Mouse (Mus musculus) stomach, embryonic 14.5 days (tissue): Measurements from ENCODE around the gene Gm3435. TPM values are rescaled to one million over a fixed set of nuclear protein-coding genes. Genes with fewer than 3 reads are reported as not detected.
"Not testable (repeated sequence)": the region's sequence is repeated elsewhere in the genome, so short reads cannot be mapped to it uniquely, and the experiment has no call there.

Experiments used
- ATAC-seq: fragments of 200-750 bp; cut with Nextera tagmentation; 2 replicates; pipeline ENCODE4 v1.8.0; 2017; ENCODE audit warnings: low read depth, moderate TSS enrichment; ENCODE audit not compliant: insufficient number of reproducible peaks, insufficient read depth, low FRiP score
- H3K27ac ChIP-seq: fragments of 300-500 bp; sonication (generic); 2 replicates; pipeline ENCODE4 v1.5.1; 2014; ENCODE audit warnings: mild to moderate bottlenecking, low read length, moderate library complexity, mixed read lengths
- H3K27me3 ChIP-seq: fragments of 300-500 bp; sonication (generic); 2 replicates; pipeline ENCODE4 v1.6.1; 2014; ENCODE audit warnings: low read length, control low read depth, mixed read lengths; ENCODE audit not compliant: control insufficient read depth, insufficient read depth
- H3K36me3 ChIP-seq: fragments of 300-500 bp; sonication (generic); 2 replicates; pipeline ENCODE4 v1.6.1; 2014; ENCODE audit warnings: mild to moderate bottlenecking, control low read depth, low read length, moderate library complexity, mixed read lengths; ENCODE audit not compliant: control insufficient read depth, insufficient read depth
- H3K4me1 ChIP-seq: fragments of 300-500 bp; sonication (generic); 2 replicates; pipeline ENCODE4 v1.6.1; 2014; ENCODE audit warnings: low read length, control low read depth, mixed read lengths; ENCODE audit not compliant: control insufficient read depth, insufficient read depth
- H3K4me2 ChIP-seq: fragments of 300-500 bp; sonication (generic); replicated peaks from 2 replicates; pipeline ENCODE4 v1.6.1; 2014; ENCODE audit warnings: low read depth, low read length, control low read depth
- H3K4me3 ChIP-seq: fragments of 300-500 bp; sonication (generic); 2 replicates; pipeline ENCODE4 v1.5.1; 2014; ENCODE audit warnings: low read depth, low read length, control low read depth
- H3K9ac ChIP-seq: fragments of 300-500 bp; sonication (generic); replicated peaks from 2 replicates; pipeline ENCODE4 v1.6.1; 2014; ENCODE audit warnings: low read depth, mild to moderate bottlenecking, control low read depth, low read length, moderate library complexity, mixed read lengths
- H3K9me3 ChIP-seq: fragments of 300-500 bp; sonication (generic); 2 replicates; pipeline ENCODE4 v1.6.1; 2016; ENCODE audit warnings: low read depth, low read length, control low read depth; ENCODE audit not compliant: control insufficient read depth
- WGBS: fragments of 180-500 bp; shearing (Covaris S2); extraction: QIAGEN DNeasy Blood & Tissue Kit; methylation state at CpG from one replicate; pipeline ENCODE4 v1.1.7; 2014; 5-methylcytosine and 5-hydroxymethylcytosine counted together
- polyA plus RNA-seq: library from polyadenylated mRNA; unstranded; fragments of >200 nt; fragmentation: Nextera tagmentation; extraction: Ambion mirVana; gene quantifications from 2 replicates; pipeline ENCODE4 v1.2.1, GENCODE M21; 2014

The Gm3435 gene
- 4.2 and 4.7 TPM in 2 replicates for polyA plus RNA-seq

DNA sequence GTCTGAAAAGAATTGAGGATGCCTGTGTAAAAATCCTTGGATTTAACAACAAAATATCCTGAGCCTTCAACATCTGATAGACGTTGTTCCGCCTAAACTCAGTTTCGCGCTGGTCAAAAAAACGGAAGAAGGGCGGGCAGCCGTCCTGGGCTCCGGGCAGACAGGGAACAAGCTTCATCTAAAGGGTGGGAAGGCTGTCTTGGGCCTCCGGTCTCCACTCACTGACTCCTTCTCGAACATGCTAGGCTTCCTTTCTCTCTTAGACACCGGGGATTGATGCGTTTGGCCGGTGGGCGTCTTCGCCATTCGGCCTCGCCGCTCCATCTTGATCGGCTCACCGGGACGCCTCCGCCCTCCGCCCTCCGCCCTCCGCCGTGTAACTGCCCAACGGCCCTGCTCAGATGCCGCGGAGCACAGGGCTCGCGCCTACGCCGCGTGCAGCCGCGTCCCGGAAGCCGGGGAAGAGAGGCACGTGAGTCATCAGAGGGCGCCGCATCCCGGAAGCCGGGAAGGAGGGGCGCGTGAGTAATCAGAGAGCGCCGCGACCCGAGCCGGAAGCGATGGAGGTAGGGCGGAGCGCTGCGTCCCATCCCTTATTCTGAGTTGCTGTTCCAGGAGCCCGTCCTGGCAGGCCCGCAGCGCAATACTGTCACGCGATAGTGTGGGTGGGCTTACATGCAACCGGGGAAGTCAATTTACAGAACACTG is at the start of gene Gm3435:
Gm3435 (plus strand) TSS at position 471 of the 708 bp plus-strand sequence.
- not testable (repeated sequence) for H3K4me1 ChIP-seq, H3K4me3 ChIP-seq, H3K9ac ChIP-seq, H3K9me3 ChIP-seq, H3K36me3 ChIP-seq, H3K27ac ChIP-seq, H3K4me2 ChIP-seq, H3K27me3 ChIP-seq
- peak; percentile 97 for ATAC-seq
- WGBS, result no CpG with 5 or more reads among the region's 60 CpGs

DNA sequence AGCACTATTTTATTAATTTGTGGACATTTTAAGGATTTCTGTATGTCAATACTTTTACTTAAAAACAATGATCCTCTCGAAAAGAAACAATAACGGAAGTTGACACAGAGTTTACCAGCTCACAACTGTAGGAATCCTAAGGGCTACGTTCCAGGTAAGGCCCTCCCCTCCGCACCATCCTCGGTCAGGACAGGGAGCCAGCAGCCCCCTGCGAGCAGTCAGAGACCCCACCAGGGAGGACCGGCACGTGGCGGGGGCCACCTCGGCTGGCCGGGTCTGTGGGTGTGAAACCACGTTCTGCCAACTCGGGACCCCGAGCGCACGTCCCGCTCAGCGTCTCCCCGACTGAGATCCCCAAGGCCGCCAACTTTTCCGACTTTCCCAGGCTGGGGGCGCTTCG is 49.5 kb upstream of the Gm3435 start:
- 0% methylated on average over 18 of the region's 23 CpGs for WGBS
- Histone ChIP-seq H3K4me3 (peak overlapping the region; percentile 57), H3K9me3 (no peaks in the 10 kb centered on the region), H3K27ac (no peak overlapping the region), H3K36me3 (peaks cover 7% of the 10 kb centered on the region; the same call in 1 of the 2 replicates), H3K27me3 (no peaks in the 10 kb centered on the region), H3K4me2 (peak overlapping the region; percentile 86), H3K4me1 (peaks cover 6% of the 10 kb centered on the region; the same call in 1 of the 2 replicates), H3K9ac (peak overlapping the region; percentile 57)
- peak; percentile 11; the same call in 1 of the 2 replicates for ATAC-seq

DNA sequence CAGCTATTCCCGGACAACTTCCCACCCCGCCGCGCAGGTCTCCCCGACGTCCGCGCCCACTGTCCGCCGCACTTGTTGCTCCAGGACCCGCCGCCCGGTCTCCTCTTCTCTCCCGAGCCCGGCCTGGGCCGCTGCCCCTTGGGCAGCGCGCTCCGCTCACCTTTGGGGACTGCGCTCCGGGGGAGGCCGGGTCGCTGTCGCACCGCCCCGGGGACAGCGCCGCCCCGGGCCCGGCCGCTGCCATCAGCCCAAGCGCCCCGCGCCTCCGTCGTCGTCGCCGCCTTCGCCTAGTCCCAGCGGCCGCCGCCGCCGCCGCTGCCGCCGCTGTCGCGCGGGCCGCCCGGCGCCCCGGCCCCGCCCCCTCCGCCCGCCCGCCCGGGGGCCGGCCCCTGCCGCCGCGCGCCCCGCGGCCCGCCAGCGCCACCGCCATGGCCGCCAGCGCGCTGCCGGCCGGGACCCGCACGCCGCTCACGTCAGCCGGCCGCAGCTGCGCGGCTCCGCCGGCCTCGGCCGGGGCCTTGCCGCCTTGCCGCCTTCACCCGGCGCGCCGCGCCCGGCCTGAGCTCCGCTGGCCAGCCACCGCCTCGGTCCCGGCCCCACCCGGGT is 48.9 kb upstream of the Gm3435 start, which contains the start of gene Phf10:
Phf10 (minus strand) TSS at position 323 of the 606 bp plus-strand sequence.
- under 1% methylated on average over 36 of the region's 100 CpGs for WGBS
- H3K9ac ChIP-seq, result peak within 1 kb of the TSS; percentile 57
- H3K36me3 ChIP-seq, H3K27me3 ChIP-seq, H3K27ac ChIP-seq, H3K9me3 ChIP-seq, H3K4me1 ChIP-seq: not testable (repeated sequence)
- peak within 1 kb of the TSS; percentile 86 for H3K4me2 ChIP-seq
- peak within 1 kb of the TSS; percentile 57 for H3K4me3 ChIP-seq
- ATAC-seq, result peak; percentile 64

DNA sequence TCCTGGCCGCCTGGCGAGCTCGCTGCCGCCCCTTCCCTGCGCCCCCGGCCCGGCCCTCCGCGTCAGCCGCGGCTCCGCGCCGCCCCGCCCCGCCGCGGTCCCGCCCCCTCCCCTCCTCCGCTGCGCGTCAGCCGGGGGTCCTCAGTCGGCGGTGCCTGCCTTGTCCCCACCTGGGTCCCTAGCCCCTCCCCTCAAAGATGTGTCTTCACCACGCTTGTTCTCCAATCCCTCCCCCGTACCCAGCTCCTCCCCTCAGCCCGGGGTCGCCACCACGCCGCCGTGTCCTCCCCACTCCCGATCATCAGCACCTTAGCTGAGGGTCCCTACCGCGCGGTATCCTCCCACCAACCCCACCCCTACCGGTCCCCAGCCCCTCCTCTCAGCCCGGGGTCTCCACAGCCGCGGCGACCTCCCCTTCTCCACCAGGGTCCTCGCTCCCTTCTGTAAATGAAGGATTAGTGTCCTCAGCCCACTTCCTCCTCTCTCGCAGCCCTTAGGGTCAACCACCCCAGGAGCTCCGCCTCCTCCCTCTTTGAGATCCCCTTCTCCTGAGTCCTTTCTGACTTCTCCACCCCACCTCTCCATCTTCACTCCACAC is 48.3 kb upstream of the Gm3435 start:
- H3K9me3 ChIP-seq, H3K4me2 ChIP-seq, H3K9ac ChIP-seq, H3K36me3 ChIP-seq, H3K4me3 ChIP-seq, H3K27me3 ChIP-seq, H3K27ac ChIP-seq, H3K4me1 ChIP-seq: not testable (repeated sequence)
- peak; percentile 92 for ATAC-seq
- WGBS, result no CpG with 5 or more reads among the region's 44 CpGs

DNA sequence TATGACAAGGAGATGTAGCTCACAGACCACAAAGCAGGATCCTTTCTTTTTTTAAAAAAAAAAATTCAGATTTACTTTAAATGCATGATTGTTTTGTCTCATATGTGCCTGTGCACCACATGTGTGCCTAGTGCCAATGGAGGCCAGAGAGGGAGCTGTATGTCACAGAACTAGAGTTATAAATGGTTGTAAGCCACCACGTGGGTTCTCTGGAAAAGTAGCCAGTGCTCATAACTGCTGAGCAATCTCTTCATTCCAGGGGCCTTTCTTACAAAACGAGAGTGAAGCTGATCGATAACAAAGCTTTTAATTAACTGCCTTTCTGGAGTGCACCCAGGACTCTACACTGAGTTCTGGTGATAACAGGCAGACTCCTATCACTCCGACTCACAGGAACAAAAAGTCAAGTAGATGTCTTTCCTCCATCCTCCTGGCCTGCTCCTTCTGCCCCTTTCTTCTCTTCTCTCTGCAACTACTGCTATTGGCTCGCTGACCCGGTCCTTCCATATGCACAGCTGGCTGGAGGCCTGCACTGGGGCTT is 41.5 kb upstream of the Gm3435 start:
- not testable (repeated sequence) for H3K9ac ChIP-seq, H3K27ac ChIP-seq, H3K4me2 ChIP-seq, H3K4me3 ChIP-seq, H3K4me1 ChIP-seq, ATAC-seq, H3K27me3 ChIP-seq, H3K36me3 ChIP-seq, H3K9me3 ChIP-seq
- WGBS, result no CpG with 5 or more reads among the region's 6 CpGs

DNA sequence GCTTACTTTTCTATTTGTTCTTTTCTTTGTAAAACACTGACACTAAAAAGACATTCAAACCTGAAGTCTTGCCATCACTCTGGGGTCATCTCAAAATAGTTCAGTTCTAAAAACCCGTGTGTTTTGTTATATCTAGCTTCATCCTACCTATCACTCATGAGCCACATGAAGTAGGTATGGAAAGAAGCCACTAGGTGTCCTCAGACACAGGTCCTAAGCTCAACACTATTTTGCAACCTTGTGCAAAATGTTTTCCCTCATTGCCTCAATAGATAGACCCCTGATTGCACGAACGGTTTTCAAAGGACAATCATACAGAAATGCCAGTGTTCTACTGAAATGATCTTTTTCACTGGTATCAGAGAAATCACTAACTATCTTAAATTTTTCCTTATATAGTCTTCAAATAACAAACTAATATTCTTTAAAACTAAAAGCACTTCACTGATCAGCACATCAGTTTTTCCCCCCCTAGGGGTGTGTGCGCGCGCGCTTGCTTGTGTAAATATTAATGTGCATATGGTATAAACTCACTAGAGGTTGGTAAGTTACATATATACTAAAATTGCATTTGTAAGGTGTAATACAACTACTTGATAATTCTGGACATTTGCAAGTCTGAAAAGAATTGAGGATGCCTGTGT is 32.1 kb upstream of the Gm3435 start:
- not testable (repeated sequence) for H3K4me2 ChIP-seq, H3K36me3 ChIP-seq, H3K4me3 ChIP-seq, H3K4me1 ChIP-seq, H3K27ac ChIP-seq, H3K9me3 ChIP-seq, ATAC-seq, H3K9ac ChIP-seq, H3K27me3 ChIP-seq
- 0% methylated on average over 4 of the region's 7 CpGs for WGBS

DNA sequence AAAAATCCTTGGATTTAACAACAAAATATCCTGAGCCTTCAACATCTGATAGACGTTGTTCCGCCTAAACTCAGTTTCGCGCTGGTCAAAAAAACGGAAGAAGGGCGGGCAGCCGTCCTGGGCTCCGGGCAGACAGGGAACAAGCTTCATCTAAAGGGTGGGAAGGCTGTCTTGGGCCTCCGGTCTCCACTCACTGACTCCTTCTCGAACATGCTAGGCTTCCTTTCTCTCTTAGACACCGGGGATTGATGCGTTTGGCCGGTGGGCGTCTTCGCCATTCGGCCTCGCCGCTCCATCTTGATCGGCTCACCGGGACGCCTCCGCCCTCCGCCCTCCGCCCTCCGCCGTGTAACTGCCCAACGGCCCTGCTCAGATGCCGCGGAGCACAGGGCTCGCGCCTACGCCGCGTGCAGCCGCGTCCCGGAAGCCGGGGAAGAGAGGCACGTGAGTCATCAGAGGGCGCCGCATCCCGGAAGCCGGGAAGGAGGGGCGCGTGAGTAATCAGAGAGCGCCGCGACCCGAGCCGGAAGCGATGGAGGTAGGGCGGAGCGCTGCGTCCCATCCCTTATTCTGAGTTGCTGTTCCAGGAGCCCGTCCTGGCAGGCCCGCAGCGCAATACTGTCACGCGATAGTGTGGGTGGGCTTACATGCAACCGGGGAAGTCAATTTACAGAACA is 31.5 kb upstream of the Gm3435 start, which contains the start of the genes 9030025P20Rik and Gm3417:
9030025P20Rik (plus strand) TSS at position 107 of the 677 bp plus-strand sequence.
Gm3417 (minus strand) TSS at position 429 of the 677 bp plus-strand sequence.
- not testable (repeated sequence) for H3K27ac ChIP-seq, H3K27me3 ChIP-seq, H3K9ac ChIP-seq, H3K4me1 ChIP-seq, H3K4me3 ChIP-seq, H3K4me2 ChIP-seq, H3K36me3 ChIP-seq, H3K9me3 ChIP-seq
- ATAC-seq, result peak; percentile 98
- no CpG with 5 or more reads among the region's 60 CpGs for WGBS
